Mouse (Mus musculus) liver (tissue): ENCODE results near the gene Slc10a6.

Experiments used
- DNase-seq: peaks from one replicate; pipeline ENCODE4 v3.0.0-alpha.2; 2020; ENCODE audit warnings: mixed read lengths

Slc10a6 gene

DNA sequence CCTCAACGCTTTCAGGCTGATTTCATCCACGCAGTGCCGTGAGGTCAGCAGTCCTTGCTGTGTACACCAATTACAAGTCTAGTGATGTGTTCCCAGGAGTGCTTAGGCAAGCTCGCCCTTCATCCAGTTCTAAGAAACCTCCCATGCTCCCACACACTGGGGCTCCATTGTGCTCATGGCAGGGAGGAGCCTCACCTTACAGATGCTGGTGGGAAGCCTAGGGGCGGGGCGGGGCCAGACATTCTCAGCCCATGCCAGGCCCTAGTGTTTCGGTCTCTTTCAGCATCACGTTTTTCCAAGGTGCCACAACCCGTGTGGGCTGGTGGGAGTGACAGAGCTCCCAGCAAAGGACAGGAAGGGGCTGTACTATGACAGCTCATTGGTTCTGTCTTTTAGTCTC lies 12.0 kb downstream of the Slc10a6 start:
- no peak for DNase-seq

DNA sequence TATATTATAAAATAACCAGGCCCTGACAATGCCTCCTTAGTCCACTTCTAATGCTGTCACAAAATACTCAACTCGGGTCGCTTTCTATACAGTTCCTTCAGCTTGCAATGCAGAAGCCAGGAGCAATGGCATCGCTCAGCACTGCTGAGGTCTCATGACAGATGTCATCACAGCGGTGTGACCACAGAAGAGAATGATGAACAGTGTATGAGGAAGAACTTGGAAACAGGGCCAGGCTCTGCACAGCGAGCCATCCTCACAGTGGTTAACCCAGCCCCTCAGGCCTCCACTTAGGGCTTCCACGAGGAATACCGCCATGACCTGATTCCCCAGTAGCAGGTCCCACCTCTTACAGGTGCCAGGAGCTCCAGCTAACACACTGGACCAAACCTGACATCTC lies 14.8 kb downstream of the Slc10a6 start:
- no peak for DNase-seq

DNA sequence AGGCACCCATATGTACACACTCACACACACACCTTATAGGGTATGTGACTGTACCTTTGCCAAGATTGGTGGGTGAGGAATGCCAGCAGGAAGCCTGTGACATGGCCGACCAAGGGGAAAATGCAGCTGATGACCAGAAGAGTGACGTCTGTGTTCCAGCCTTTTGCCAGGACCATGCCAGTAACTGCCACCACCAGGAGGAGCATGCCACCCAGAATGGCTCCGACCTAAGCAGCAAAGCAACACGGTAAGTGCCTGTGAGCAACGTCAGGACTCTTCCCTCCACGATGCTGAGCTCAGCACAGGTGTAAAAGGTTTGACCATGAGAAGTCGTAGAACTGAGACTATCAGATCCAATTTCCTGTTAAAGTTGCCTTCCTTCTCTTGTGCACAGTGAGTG lies 16.9 kb downstream of the Slc10a6 start:
- DNase-seq, result no peak

DNA sequence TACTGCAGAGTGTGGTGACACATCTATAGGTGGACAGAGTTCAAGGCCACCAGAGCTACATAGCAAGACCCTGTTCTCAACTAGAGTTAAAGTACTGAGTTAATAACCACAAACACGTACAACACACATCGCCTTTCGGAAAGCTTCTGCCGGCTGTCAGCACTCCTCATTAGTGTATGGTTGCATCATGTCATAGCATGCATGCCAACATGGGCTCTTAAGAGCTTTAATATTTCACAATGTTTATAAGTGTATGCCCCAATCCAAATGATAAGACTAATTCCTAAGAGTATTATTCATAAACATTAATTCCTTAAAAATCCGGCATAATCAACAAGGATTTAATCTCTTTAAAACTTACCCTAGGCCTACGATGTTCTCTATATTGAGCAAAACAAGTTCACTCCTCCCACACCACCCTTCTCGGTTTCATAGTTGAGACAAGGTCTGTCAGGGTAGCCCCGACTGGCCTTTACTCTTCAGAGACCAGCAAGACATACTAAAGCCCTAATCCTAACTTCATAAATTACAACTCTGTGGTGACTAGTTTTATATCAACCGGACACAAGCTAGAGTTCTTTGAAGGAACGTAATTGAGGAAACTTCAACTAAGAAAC lies 18.2 kb downstream of the Slc10a6 start:
- no peak for DNase-seq

DNA sequence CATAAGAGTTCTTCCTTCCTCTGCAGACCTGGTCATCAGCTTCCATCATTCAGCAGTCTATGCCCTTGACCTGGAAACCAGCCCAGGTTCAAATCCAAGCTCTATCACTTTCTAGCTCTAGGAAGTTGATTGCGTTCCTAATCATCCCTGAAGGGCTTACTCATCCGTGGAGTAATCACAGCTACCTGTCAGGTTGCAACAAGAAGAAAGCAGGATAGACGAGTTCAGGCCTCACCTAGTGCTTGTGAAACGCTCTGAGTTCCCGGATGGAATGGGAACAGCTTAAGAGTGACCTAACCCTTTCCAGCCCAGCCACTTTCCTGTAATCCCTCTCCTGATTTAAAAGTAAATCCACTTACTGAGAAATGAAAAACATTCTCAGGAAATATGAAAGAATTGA lies 19.1 kb downstream of the Slc10a6 start:
- no peak for DNase-seq

DNA sequence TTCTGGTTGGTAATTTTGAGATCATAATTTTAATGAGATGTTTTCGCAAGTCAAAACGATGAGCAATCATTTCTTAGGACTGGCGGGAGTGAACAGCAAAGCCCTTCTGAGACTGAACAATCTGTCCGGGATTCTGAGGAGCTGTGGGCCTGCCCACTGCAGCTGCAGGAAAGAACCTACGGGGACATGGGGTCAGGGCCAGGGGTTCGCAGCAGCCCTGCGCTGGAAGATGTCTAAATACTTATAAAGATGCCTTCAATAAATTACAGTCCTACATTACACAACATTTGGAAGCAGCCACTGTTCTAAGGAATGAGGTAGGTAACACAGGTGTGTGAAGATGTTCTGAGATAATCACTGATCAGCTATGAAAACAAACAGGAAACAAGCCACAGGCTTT lies 23.5 kb downstream of the Slc10a6 start:
- no peak for DNase-seq

DNA sequence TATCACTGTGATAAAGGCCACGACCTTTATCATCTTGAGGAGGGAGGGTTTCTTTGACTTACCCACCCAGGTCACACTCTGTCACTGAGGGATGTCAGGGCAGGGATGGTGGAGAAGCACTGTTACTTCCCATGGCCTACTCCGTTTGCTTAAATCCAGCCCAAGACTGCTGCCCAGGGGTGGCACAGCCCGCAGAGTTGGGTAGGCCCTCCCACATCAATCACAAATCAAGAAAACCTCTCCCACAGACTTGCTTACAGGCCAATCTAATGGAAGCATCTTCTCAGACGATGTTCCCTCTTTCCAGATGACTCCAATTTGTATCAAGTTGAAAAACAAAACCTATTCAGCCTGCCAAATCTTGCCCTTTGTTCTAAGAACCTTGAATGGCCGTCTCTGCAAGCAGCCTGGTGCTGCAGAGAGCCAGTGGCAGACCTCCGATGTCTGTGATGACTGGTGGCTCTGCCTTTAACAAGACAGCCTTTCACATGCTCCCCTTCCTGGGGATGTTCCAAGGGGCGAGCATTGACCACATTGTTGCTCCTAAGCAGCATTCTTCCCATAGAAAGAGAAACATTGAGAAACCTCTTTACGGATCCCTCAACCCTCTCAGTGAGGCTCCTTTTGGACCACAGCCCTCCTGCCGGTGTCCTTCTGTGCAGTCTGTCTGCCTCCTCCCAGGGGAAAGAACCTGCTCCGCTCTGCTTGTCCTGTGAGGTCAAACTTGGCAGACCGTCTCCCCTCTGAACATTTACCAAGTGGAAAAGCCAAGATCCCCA lies 25.9 kb downstream of the Slc10a6 start:
- DNase-seq, result no peak

DNA sequence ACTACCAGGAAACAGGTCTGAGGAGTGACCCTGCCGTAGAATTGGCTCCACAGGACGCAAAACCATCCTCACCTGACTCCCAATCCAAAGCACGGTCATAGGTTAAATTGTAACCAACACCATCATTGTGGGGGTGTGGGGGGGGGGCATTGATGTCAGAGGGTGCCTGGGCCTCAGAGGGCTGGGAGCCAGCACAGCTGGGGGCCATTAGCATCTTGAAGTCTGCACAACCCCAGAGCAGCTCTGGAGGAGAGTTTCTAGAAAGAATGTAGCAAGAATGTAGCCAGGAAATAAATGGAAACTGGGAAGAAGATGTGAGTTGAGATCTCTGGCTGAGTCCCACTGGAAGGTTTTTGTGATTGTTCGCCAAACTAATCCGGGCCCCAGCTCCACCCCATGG lies 30.3 kb downstream of the Slc10a6 start:
- DNase-seq, result no peak

DNA sequence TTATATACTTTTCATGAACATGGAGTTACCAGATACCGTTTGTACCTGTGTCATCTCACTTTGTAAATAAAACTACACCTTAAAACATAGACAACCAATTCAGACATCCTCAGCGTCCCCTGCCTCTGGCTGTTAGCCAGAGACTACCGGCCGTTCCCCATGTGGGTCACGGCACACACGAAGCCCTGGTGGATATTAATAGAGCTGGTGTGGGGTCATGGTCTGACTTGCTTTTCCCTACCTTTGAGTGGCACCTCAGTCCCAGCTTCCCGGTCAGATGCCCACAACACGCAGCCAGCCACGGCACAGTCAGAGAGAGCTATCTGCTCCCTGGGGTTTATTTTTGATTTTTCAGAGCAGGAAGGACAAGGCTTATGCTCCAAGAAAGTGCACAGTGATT lies 30.9 kb downstream of the Slc10a6 start:
- DNase-seq, result no peak

DNA sequence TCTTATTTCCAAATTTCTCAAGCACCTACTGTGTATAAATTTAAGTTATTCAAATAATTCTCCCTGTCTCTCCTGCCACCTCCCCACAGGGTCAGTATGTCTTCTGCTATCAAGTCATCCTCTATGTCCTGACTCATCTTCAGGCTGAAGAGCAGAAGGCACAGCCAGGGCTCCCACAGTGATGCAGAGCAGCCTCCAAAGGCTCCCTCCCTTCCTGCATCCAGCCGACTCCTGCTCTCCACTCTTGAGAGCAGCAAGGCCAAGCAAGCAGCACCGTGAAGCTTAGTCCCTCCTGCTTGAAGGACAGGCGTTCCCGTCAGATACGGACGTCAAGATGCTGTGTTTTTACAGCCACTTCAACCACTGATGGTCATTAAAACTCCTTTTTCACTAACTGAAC lies 31.6 kb downstream of the Slc10a6 start:
- no peak for DNase-seq

DNA sequence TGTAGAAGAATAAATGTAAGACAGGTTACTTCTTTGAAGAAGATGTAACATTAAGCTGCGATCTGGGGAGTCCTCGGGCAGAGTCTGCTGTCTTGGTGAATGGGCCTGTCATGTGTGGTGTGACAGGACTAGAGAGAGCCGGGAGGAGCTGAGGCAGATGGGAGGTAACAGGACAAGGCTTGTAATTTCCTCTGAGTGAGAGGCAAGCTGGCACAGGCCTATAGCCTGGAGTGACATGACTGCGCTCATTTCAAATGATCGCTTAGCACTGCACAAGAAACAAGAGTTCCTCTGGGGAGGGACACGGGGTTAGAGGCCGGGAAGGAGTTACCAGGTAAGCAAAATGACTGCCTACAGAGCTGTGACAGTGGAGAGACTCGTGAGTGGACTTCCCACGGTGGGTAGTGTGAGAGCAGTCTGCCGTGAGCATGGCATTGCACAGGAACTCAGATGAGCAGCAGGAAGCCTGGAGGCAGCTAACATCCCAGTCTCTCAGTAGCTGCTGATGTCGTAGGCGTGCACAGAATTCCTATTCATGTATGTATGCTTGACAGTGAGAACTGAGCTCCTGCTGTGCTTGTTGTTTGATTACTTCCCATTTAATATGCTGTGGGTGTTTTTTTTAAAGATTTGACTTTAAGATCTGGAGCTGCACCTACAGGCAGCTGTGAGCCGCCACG lies 32.6 kb downstream of the Slc10a6 start:
- no peak for DNase-seq

DNA sequence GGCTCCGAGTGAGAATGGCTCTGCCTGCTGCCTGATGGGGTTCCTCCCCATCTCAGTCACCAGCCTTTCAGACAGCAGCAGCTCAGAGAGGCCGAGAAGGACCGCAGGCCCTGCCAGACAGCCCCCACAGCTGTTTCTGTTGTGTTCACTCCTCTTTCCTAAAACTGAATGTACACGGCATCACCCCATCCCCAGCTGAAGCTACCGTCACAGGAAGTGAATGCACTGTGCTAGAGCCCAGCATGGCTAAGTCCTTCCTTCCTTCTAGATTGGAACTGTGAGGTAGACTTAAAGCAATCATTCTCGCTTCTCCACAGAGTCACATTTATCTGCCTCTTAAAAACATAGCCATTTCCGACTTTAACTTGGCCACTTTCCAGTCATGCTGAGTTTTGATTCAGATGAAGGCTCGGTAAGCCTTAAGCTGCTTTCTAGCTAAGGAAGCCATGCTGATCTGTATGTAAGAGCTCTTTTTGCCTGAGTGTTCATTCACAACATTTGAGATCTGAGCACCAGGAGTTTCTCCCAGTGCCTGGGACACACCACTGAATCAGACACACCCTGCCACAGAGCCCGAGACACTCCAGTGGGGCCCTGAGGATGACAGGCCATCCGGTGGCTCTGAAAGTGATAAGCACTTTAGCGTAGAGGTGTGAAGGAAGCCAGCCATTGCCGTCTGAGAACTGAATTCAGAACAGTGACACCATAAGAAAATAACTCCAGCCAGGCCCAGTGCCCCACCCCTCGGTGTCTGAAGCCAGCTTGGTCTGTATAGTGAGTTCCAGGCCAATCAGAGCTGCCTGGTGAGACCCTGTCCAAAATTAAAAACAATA lies 33.6 kb downstream of the Slc10a6 start:
- no peak for DNase-seq

DNA sequence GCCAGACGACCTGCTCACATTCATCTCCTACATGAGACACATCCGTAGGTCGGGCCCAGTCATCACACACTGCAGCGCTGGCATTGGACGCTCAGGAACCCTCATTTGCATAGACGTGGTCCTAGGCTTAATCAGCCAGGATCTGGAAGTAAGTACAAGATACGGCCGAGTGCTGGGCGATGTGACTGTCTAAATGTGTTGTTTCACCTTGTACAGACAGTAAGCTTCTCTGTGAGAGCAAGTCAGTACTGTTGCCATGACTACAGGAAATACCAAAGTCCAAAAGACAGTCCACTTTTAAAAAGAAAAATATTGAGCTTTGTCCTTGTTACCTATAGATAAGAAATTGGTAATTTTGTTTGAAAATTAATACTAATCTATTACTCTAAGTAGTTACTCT lies 35.6 kb downstream of the Slc10a6 start:
- no peak for DNase-seq

DNA sequence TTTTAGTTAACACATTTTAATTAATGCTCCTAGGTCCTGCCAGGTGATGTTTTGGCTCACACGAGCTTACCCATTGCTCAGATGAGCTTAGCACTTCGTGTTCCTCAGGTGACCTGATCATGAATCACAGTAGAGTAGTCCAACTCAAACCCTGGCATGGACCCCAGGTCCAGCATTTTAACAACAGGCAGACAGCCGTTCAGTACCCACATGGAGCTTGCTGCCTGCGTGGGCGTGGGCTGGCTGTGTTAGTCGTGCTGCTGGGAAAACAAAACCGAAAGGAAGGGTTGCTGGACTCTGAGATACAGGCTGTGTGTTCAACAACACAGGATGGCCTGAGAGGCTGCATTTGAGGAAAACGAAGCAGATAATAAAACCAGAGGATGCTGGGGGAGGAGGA lies 36.5 kb downstream of the Slc10a6 start:
- DNase-seq, result no peak

DNA sequence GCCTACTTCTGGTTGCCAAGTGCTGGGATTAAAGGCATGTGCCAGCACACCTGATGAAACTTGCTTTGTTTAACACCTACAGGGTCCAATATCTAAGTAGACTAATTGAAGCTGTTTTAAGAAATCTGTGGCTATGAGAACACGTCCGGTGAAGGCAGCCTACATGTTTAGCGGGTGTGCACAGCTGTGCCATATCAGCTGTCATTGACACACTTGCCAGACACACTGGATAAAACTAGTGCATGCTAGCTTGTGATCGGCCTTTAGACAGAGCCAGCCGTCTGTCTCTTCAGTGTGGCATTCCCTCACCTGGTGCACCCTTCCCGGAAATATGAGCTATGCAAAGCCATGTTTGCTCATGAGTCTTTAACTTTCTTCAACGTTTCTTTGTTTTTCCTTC lies 37.4 kb downstream of the Slc10a6 start:
- no peak for DNase-seq

DNA sequence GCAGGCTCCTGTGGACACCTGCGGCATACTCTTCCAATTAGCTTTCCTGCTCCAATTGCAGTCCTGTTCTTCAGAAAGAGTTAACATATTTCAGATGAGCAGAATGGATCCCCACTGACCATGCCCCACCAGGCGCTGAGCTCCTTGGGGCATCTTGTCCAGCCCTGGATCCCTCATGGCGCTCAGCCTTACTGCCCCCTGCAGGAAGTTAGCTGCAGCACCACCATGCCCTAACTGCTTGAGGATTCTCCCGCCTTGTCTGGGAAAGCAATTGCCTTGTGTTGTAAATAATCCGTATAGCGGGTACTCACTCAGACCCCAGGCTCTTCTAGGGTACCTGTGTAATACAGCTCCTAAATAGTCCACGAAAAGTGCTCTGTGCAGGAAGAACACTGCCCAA lies 42.0 kb downstream of the Slc10a6 start:
- DNase-seq, result no peak

DNA sequence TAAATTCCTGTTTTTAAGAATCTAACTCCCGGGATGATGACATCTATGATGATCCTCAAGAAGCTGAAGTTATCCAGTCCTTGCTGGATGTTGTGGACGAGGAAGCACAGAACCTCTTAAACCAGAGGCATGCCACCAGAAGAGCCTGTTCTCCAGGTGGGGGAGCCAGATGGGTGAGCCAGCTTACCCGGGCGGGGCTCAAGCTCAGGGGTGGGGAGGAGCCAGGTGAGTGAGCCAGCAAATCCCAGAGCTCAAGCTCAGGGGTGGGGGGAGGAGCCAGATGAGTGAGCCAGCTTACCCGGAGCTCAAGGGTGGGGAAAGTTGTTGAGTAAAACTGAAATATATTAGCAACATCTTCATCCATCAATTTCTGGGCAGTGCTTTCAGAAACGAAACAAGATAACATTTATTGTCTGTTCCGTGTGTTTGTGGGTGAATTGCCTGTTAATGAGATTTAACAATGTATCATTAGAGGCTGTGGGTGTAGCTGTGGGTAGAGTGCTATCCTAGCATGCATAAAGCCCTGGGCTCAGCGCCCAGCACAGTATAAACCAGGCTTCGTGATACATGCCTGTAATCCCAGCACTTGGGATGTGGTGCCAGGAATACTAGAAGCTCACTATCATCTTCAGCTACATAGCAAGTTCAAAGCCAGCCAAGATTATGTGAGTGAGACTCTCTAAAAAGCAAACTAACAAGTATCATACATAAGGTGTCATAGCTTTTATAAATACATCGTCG lies 49.4 kb downstream of the Slc10a6 start:
- peak; percentile 35 for DNase-seq

DNA sequence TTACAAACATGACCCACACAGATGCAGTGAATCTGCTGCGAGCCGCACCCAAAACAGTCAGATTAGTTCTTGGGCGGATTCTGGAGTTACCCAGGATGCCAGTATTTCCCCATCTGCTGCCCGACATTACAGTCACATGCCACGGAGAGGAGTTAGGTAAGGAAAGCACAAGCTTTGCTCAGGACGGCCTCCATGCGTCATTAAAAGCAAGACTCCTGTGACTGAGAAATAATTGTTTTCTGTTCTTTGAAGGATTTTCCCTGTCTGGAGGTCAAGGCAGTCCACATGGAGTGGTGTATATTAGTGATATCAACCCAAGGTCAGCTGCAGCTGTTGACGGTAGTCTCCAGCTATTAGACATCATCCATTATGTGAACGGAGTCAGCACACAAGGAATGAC lies 59.8 kb downstream of the Slc10a6 start:
- no peak for DNase-seq

DNA sequence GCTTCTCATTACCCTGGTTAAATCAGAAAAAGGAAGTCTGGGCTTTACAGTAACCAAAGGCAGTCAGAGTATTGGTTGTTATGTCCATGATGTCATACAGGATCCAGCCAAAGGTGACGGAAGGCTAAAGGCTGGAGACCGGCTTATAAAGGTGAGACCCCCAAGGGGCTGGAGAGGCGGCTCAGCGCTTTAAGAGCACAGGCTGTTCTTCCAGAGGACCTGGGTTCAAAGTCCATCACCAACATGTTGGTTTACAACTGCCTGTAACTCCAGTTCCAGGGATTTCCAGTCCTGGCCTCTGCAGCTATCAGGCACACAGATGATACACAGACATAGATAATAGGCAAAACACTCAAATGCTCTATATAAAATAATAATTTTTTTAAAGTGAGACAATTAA lies 61.2 kb downstream of the Slc10a6 start:
- no peak for DNase-seq

DNA sequence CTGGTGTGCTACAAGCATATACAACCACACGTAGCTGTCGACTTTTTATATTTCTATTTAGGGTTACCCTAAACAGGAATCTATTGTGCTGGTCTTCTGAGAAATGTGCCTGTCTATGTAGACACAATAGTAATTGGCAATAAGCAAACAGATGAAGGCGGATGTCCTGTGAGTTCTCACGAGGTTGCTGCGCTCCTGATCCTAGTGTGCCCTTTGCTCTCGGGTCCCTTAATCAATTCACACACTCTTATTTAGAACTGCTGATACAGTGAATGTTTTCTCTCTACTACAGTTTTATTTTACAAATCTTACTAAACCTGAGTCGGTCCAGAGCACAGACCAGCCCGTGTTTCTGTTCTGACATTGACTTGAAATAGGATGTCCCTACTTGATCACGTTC lies 68.7 kb downstream of the Slc10a6 start:
- no peak for DNase-seq
